Mouse (Mus musculus): ENCODE measurements at regions not wholly inside any gene's neighbourhood (a gene's known extent, or its start where the extent isn't known, plus 50 kb on each side); places are given as distances from the start of the nearest gene placed in this dataset.

- Histone ChIP-seq H3K27ac (replicated peaks) (no peak overlapping the region), H3K4me1 (0 out of 2 replicates have a peak, but pooled peaks cover 12% of the 10 kb centered on the region), H3K4me3 (no peak overlapping the region), H3K36me3 (replicated peaks) (no peaks in the 10 kb centered on the region), H3K9me3 (no peaks in the 10 kb centered on the region), H3K27me3 (replicated peaks; ENCODE audit: low read depth, poor library complexity, severe bottlenecking) (no peaks in the 10 kb centered on the region)
- no peak for DNase-seq (ENCODE audit: low spot score)
- 91% methylated on average over 3 of the region's 3 CpGs for WGBS
Measured at GRCm38 (mm10) chr15:67414371-67414930, 913.7 kb upstream of the Lrrc6 start.

- Histone ChIP-seq H3K4me3 (no peak overlapping the region), H3K27me3 (replicated peaks; ENCODE audit: low read depth, poor library complexity, severe bottlenecking) (no peaks in the 10 kb centered on the region), H3K36me3 (replicated peaks) (no peaks in the 10 kb centered on the region), H3K27ac (replicated peaks) (no peak overlapping the region), H3K9me3 (no peaks in the 10 kb centered on the region), H3K4me1 (peaks cover 19% of the 10 kb centered on the region)
- DNase-seq (ENCODE audit: low spot score), result no peak
- 97% methylated on average over 3 of the region's 3 CpGs for WGBS
Measured at GRCm38 (mm10) chr15:67413581-67413980, 912.9 kb upstream of the Lrrc6 start.

GRCm38 (mm10) chr15:67412394-67412793, 911.7 kb upstream of the Lrrc6 start:
- no peak overlapping the region for H3K27ac ChIP-seq (replicated peaks)
- no peaks in the 10 kb centered on the region for H3K9me3 ChIP-seq
- no peak for DNase-seq (ENCODE audit: low spot score)
- no peaks in the 10 kb centered on the region for H3K36me3 ChIP-seq (replicated peaks)
- H3K27me3 ChIP-seq (replicated peaks; ENCODE audit: low read depth, poor library complexity, severe bottlenecking), result no peaks in the 10 kb centered on the region
- H3K4me3 ChIP-seq, result no peak overlapping the region
- 94% methylated on average over 1 of the region's 1 CpGs for WGBS
- peaks cover 13% of the 10 kb centered on the region for H3K4me1 ChIP-seq

- Histone ChIP-seq H3K36me3 (replicated peaks) (no peaks in the 10 kb centered on the region), H3K27ac (replicated peaks) (no peak overlapping the region), H3K9me3 (no peaks in the 10 kb centered on the region), H3K27me3 (replicated peaks; ENCODE audit: low read depth, poor library complexity, severe bottlenecking) (no peaks in the 10 kb centered on the region), H3K4me3 (no peak overlapping the region), H3K4me1 (peaks cover 13% of the 10 kb centered on the region)
- DNase-seq (ENCODE audit: low spot score), result no peak
- 86% methylated on average over 2 of the region's 2 CpGs for WGBS
Measured at GRCm38 (mm10) chr15:67411657-67412056, 910.9 kb upstream of the Lrrc6 start.

GRCm38 (mm10) chr15:67410012-67410411, 909.3 kb upstream of the Lrrc6 start:
- H3K27me3 ChIP-seq (replicated peaks; ENCODE audit: low read depth, poor library complexity, severe bottlenecking), result no peaks in the 10 kb centered on the region
- H3K4me1 ChIP-seq, result peaks cover 13% of the 10 kb centered on the region
- no peaks in the 10 kb centered on the region for H3K36me3 ChIP-seq (replicated peaks)
- H3K27ac ChIP-seq (replicated peaks), result no peak overlapping the region
- H3K4me3 ChIP-seq, result no peak overlapping the region
- WGBS, result 95% methylated on average over 1 of the region's 1 CpGs
- H3K9me3 ChIP-seq, result no peaks in the 10 kb centered on the region
- DNase-seq (ENCODE audit: low spot score), result no peak

- 80% methylated on average over 9 of the region's 9 CpGs for WGBS
Measured at GRCm38 (mm10) chr15:67408871-67409559, 908.3 kb upstream of the Lrrc6 start.

GRCm38 (mm10) chr15:67407244-67407643, 906.5 kb upstream of the Lrrc6 start:
- 86% methylated on average over 2 of the region's 2 CpGs for WGBS
- H3K4me3 ChIP-seq, result no peak overlapping the region
- H3K27me3 ChIP-seq (replicated peaks; ENCODE audit: low read depth, poor library complexity, severe bottlenecking), result no peaks in the 10 kb centered on the region
- no peaks in the 10 kb centered on the region for H3K36me3 ChIP-seq (replicated peaks)
- peaks cover 13% of the 10 kb centered on the region for H3K4me1 ChIP-seq
- no peak for DNase-seq (ENCODE audit: low spot score)
- no peaks in the 10 kb centered on the region for H3K9me3 ChIP-seq
- no peak overlapping the region for H3K27ac ChIP-seq (replicated peaks)

More at GRCm38 (mm10) chr15:67408871-67409559, 908.3 kb upstream of the Lrrc6 start:
- Histone ChIP-seq H3K9me3 (no peaks in the 10 kb centered on the region), H3K27ac (replicated peaks) (no peak overlapping the region), H3K4me1 (peaks cover 13% of the 10 kb centered on the region), H3K4me3 (no peak overlapping the region), H3K36me3 (replicated peaks) (no peaks in the 10 kb centered on the region), H3K27me3 (replicated peaks; ENCODE audit: low read depth, poor library complexity, severe bottlenecking) (no peaks in the 10 kb centered on the region)
- no peak for DNase-seq (ENCODE audit: low spot score)

GRCm38 (mm10) chr15:67405523-67405922, 904.8 kb upstream of the Lrrc6 start:
- Histone ChIP-seq H3K4me3 (no peak overlapping the region), H3K27ac (replicated peaks) (no peak overlapping the region), H3K4me1 (peaks cover 13% of the 10 kb centered on the region), H3K9me3 (no peaks in the 10 kb centered on the region), H3K36me3 (replicated peaks) (no peaks in the 10 kb centered on the region), H3K27me3 (replicated peaks; ENCODE audit: low read depth, poor library complexity, severe bottlenecking) (no peaks in the 10 kb centered on the region)
- DNase-seq (ENCODE audit: low spot score), result no peak
- 79% methylated on average over 2 of the region's 2 CpGs for WGBS

GRCm38 (mm10) chr15:67405011-67405410, 904.3 kb upstream of the Lrrc6 start:
- no peak for DNase-seq (ENCODE audit: low spot score)
- no peak overlapping the region for H3K27ac ChIP-seq (replicated peaks)
- 90% methylated on average over 2 of the region's 2 CpGs for WGBS
- H3K9me3 ChIP-seq, result no peaks in the 10 kb centered on the region
- no peaks in the 10 kb centered on the region for H3K27me3 ChIP-seq (replicated peaks; ENCODE audit: low read depth, poor library complexity, severe bottlenecking)
- H3K36me3 ChIP-seq (replicated peaks), result no peaks in the 10 kb centered on the region
- peaks cover 13% of the 10 kb centered on the region for H3K4me1 ChIP-seq
- H3K4me3 ChIP-seq, result no peak overlapping the region

- no peak overlapping the region for H3K27ac ChIP-seq (replicated peaks)
- H3K36me3 ChIP-seq (replicated peaks), result no peaks in the 10 kb centered on the region
- no peaks in the 10 kb centered on the region for H3K9me3 ChIP-seq
- H3K27me3 ChIP-seq (replicated peaks; ENCODE audit: low read depth, poor library complexity, severe bottlenecking), result no peaks in the 10 kb centered on the region
- no peak overlapping the region for H3K4me3 ChIP-seq
- H3K4me1 ChIP-seq, result no peaks in the 10 kb centered on the region
- DNase-seq (ENCODE audit: low spot score), result no peak
Measured at GRCm38 (mm10) chr15:67402310-67402709, 901.6 kb upstream of the Lrrc6 start.

- Histone ChIP-seq H3K27ac (replicated peaks) (no peak overlapping the region), H3K36me3 (replicated peaks) (no peaks in the 10 kb centered on the region), H3K4me1 (no peaks in the 10 kb centered on the region), H3K4me3 (no peak overlapping the region), H3K27me3 (replicated peaks; ENCODE audit: low read depth, poor library complexity, severe bottlenecking) (no peaks in the 10 kb centered on the region), H3K9me3 (no peaks in the 10 kb centered on the region)
- no peak for DNase-seq (ENCODE audit: low spot score)
- 85% methylated on average over 5 of the region's 5 CpGs for WGBS
Measured at GRCm38 (mm10) chr15:67397269-67397668, 896.6 kb upstream of the Lrrc6 start.

GRCm38 (mm10) chr15:67395114-67395513, 894.4 kb upstream of the Lrrc6 start:
- WGBS, result 89% methylated on average over 1 of the region's 1 CpGs
- Histone ChIP-seq H3K36me3 (replicated peaks) (no peaks in the 10 kb centered on the region), H3K4me1 (no peaks in the 10 kb centered on the region), H3K9me3 (no peaks in the 10 kb centered on the region), H3K27ac (replicated peaks) (no peak overlapping the region), H3K27me3 (replicated peaks; ENCODE audit: low read depth, poor library complexity, severe bottlenecking) (no peaks in the 10 kb centered on the region), H3K4me3 (no peak overlapping the region)
- DNase-seq (ENCODE audit: low spot score), result no peak

GRCm38 (mm10) chr15:67391918-67392317, 891.2 kb upstream of the Lrrc6 start:
- no peaks in the 10 kb centered on the region for H3K4me1 ChIP-seq
- no peak overlapping the region for H3K27ac ChIP-seq (replicated peaks)
- no peak overlapping the region for H3K4me3 ChIP-seq
- WGBS, result 92% methylated on average over 5 of the region's 5 CpGs
- no peaks in the 10 kb centered on the region for H3K36me3 ChIP-seq (replicated peaks)
- DNase-seq (ENCODE audit: low spot score), result no peak
- no peaks in the 10 kb centered on the region for H3K27me3 ChIP-seq (replicated peaks; ENCODE audit: low read depth, poor library complexity, severe bottlenecking)
- no peaks in the 10 kb centered on the region for H3K9me3 ChIP-seq
